Mouse (Mus musculus): Measurements from ENCODE around the gene Qdpr. TPM values are rescaled to one million over a fixed set of nuclear protein-coding genes. Genes with fewer than 3 reads are reported as not detected.

The Qdpr gene
- total and polyA plus RNA-seq, 3 experiments, result 58.3 to 86.0 (median 73.9) TPM

- DNase-seq, result no peak
- Histone ChIP-seq H3K4me3 (no peak overlapping the region), H3K79me2 (replicated peaks; ENCODE audit: control insufficient read depth, insufficient read depth, low read length) (no peaks in the 10 kb centered on the region), H3K9ac (ENCODE audit: low read depth, low read length) (no peak overlapping the region), H3K27me3 (ENCODE audit: control insufficient read depth, insufficient read depth, low read length) (no peaks in the 10 kb centered on the region), H3K36me3 (ENCODE audit: control insufficient read depth, insufficient read depth, low read length) (no peaks in the 10 kb centered on the region), H3K4me1 (ENCODE audit: control insufficient read depth, insufficient read depth, low read length) (no peaks in the 10 kb centered on the region), H3K27ac (no peak overlapping the region)
- WGBS, result 33% methylated on average over 3 of the region's 3 CpGs
- no peak for TF ChIP-seq CTCF (IDR thresholded peaks at IDR 0.05)
- TF ChIP-seq EP300 (IDR thresholded peaks at IDR 0.05; ENCODE audit: insufficient read depth, low read depth, low read length), result no peak
- TF ChIP-seq POLR2A (IDR thresholded peaks at IDR 0.05; ENCODE audit: insufficient read depth, low read depth, low read length), result no peak
- intact Hi-C loops (cut with DNase I), result no loop called here
Measured at GRCm38 (mm10) chr5:45482607-45483006, 32.6 kb upstream of the Qdpr start.

DNA sequence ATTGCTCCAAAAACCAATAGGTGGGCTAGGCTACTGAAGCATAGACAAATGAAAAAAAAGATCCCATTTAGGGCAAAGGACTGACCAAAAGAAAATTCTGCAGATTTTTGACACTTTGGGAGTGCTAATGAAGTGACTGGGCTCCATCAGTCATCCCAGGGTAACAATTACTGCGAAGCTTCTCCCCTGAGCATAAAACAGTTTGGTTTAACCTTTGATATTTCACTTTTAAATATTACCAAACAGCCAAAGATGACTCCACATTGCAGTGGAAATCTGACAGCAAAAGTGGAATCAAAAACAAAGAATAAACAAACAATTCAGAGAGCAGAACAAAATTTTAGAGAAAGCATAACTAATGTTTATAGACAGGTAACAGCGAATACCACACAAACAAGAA is 31.1 kb upstream of the Qdpr start:
- no peaks in the 10 kb centered on the region for H3K79me2 ChIP-seq (replicated peaks; ENCODE audit: control insufficient read depth, insufficient read depth, low read length)
- 88% methylated on average over 2 of the region's 2 CpGs for WGBS

DNA sequence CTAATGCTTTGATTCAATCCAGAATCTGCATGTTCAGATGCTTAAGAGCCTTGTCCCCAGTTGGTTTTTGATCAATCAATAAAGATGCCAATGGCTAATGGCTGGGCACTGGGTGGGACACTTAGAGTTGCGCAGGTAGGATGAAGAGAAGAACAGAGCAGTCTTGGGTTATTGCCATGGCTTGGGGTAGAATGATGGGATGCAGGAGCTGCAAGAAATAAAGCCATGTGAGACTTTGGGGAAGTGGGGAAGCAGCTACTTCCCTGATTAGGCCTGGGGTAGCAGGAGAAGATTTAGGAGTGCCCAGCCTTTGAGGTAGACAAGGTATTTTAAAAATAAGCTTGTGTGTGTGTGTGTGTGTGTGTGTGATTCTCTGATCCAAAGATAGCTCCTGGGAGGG is 30.0 kb upstream of the Qdpr start:
- no peak overlapping the region for H3K27ac ChIP-seq
- no peak overlapping the region for H3K4me3 ChIP-seq
- 71% methylated on average over 1 of the region's 1 CpGs for WGBS
- no peaks in the 10 kb centered on the region for H3K79me2 ChIP-seq (replicated peaks; ENCODE audit: control insufficient read depth, insufficient read depth, low read length)
- no peaks in the 10 kb centered on the region for H3K36me3 ChIP-seq (ENCODE audit: control insufficient read depth, insufficient read depth, low read length)
- intact Hi-C loops (cut with DNase I), result no loop called here
- no peak for TF ChIP-seq POLR2A (IDR thresholded peaks at IDR 0.05; ENCODE audit: insufficient read depth, low read depth, low read length)
- no peak for TF ChIP-seq CTCF (IDR thresholded peaks at IDR 0.05)
- no peak for TF ChIP-seq EP300 (IDR thresholded peaks at IDR 0.05; ENCODE audit: insufficient read depth, low read depth, low read length)
- H3K4me1 ChIP-seq (ENCODE audit: control insufficient read depth, insufficient read depth, low read length), result no peaks in the 10 kb centered on the region
- no peaks in the 10 kb centered on the region for H3K27me3 ChIP-seq (ENCODE audit: control insufficient read depth, insufficient read depth, low read length)
- no peak for DNase-seq
- no peak overlapping the region for H3K9ac ChIP-seq (ENCODE audit: low read depth, low read length)

More for the DNA sequence above, 31.1 kb upstream of the Qdpr start:
- intact Hi-C loops (cut with DNase I), result no loop called here
- no peaks in the 10 kb centered on the region for H3K36me3 ChIP-seq (ENCODE audit: control insufficient read depth, insufficient read depth, low read length)
- DNase-seq, result no peak
- no peaks in the 10 kb centered on the region for H3K4me1 ChIP-seq (ENCODE audit: control insufficient read depth, insufficient read depth, low read length)
- TF ChIP-seq EP300 (IDR thresholded peaks at IDR 0.05; ENCODE audit: insufficient read depth, low read depth, low read length) (no peak), CTCF (IDR thresholded peaks at IDR 0.05) (no peak), POLR2A (IDR thresholded peaks at IDR 0.05; ENCODE audit: insufficient read depth, low read depth, low read length) (no peak)
- H3K27me3 ChIP-seq (ENCODE audit: control insufficient read depth, insufficient read depth, low read length), result no peaks in the 10 kb centered on the region
- H3K4me3 ChIP-seq, result no peak overlapping the region
- H3K27ac ChIP-seq, result no peak overlapping the region
- no peak overlapping the region for H3K9ac ChIP-seq (ENCODE audit: low read depth, low read length)

- H3K9ac ChIP-seq (ENCODE audit: low read depth, low read length), result no peak overlapping the region
- H3K36me3 ChIP-seq (ENCODE audit: control insufficient read depth, insufficient read depth, low read length), result no peaks in the 10 kb centered on the region
- intact Hi-C loops (cut with DNase I), result no loop called here
- WGBS, result 67% methylated on average over 7 of the region's 7 CpGs
- no peak overlapping the region for H3K4me3 ChIP-seq
- no peak for DNase-seq
- H3K79me2 ChIP-seq (replicated peaks; ENCODE audit: control insufficient read depth, insufficient read depth, low read length), result no peaks in the 10 kb centered on the region
- H3K27ac ChIP-seq, result no peak overlapping the region
- no peak for TF ChIP-seq EP300 (IDR thresholded peaks at IDR 0.05; ENCODE audit: insufficient read depth, low read depth, low read length)
- TF ChIP-seq POLR2A (IDR thresholded peaks at IDR 0.05; ENCODE audit: insufficient read depth, low read depth, low read length), result no peak
- no peak for TF ChIP-seq CTCF (IDR thresholded peaks at IDR 0.05)
- H3K27me3 ChIP-seq (ENCODE audit: control insufficient read depth, insufficient read depth, low read length), result no peaks in the 10 kb centered on the region
- H3K4me1 ChIP-seq (ENCODE audit: control insufficient read depth, insufficient read depth, low read length), result peaks cover 1% of the 10 kb centered on the region; the same call in 1 of the 2 replicates
Measured at GRCm38 (mm10) chr5:45477601-45478000, 27.6 kb upstream of the Qdpr start.

GRCm38 (mm10) chr5:45476288-45476687 is 26.3 kb upstream of the Qdpr start:
- Histone ChIP-seq H3K9ac (ENCODE audit: low read depth, low read length) (no peak overlapping the region), H3K27ac (no peak overlapping the region), H3K4me1 (ENCODE audit: control insufficient read depth, insufficient read depth, low read length) (peaks cover 1% of the 10 kb centered on the region; the same call in 1 of the 2 replicates), H3K27me3 (ENCODE audit: control insufficient read depth, insufficient read depth, low read length) (no peaks in the 10 kb centered on the region), H3K79me2 (replicated peaks; ENCODE audit: control insufficient read depth, insufficient read depth, low read length) (no peaks in the 10 kb centered on the region), H3K36me3 (ENCODE audit: control insufficient read depth, insufficient read depth, low read length) (no peaks in the 10 kb centered on the region), H3K4me3 (no peak overlapping the region)
- intact Hi-C loops (cut with DNase I), result no loop called here
- DNase-seq, result no peak
- TF ChIP-seq EP300 (IDR thresholded peaks at IDR 0.05; ENCODE audit: insufficient read depth, low read depth, low read length) (no peak), CTCF (IDR thresholded peaks at IDR 0.05) (no peak), POLR2A (IDR thresholded peaks at IDR 0.05; ENCODE audit: insufficient read depth, low read depth, low read length) (no peak)
- 20% methylated on average over 6 of the region's 6 CpGs for WGBS

DNA sequence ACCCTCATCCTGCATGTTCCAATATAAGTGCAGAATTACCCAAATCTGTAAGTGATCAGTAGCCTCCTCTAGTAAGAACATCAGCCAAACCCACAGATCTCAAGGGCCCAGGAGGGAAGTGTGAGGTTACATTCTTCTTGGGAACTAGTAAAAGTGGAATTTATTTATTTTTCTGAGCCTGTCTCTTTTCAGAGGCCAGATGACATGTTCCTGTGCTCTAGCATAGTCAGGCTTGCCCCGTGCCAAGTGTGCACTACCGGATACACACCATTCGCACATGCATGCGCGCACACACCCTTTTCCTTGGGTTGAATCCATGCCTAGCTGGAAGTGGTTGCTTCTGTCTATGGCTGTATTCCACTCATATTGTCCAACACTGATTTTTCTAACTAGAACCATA is 25.7 kb upstream of the Qdpr start:
- Histone ChIP-seq H3K27me3 (ENCODE audit: control insufficient read depth, insufficient read depth, low read length) (no peaks in the 10 kb centered on the region), H3K4me3 (no peak overlapping the region), H3K9ac (ENCODE audit: low read depth, low read length) (no peak overlapping the region), H3K36me3 (ENCODE audit: control insufficient read depth, insufficient read depth, low read length) (no peaks in the 10 kb centered on the region), H3K4me1 (ENCODE audit: control insufficient read depth, insufficient read depth, low read length) (peaks cover 1% of the 10 kb centered on the region; the same call in 1 of the 2 replicates), H3K27ac (no peak overlapping the region), H3K79me2 (replicated peaks; ENCODE audit: control insufficient read depth, insufficient read depth, low read length) (no peaks in the 10 kb centered on the region)
- DNase-seq, result no peak
- TF ChIP-seq CTCF (IDR thresholded peaks at IDR 0.05), result no peak
- no peak for TF ChIP-seq POLR2A (IDR thresholded peaks at IDR 0.05; ENCODE audit: insufficient read depth, low read depth, low read length)
- TF ChIP-seq EP300 (IDR thresholded peaks at IDR 0.05; ENCODE audit: insufficient read depth, low read depth, low read length), result no peak
- 76% methylated on average over 5 of the region's 5 CpGs for WGBS
- intact Hi-C loops (cut with DNase I), result loop anchor here (2.0 kb wide), 3 partner anchors 15 to 871 kb away; no protein-coding TSS in a partner anchor

All from heart, adult 2 months (tissue).